Mouse (Mus musculus): ENCODE data around the gene Sh3rf3.

The Sh3rf3 gene

DNA sequence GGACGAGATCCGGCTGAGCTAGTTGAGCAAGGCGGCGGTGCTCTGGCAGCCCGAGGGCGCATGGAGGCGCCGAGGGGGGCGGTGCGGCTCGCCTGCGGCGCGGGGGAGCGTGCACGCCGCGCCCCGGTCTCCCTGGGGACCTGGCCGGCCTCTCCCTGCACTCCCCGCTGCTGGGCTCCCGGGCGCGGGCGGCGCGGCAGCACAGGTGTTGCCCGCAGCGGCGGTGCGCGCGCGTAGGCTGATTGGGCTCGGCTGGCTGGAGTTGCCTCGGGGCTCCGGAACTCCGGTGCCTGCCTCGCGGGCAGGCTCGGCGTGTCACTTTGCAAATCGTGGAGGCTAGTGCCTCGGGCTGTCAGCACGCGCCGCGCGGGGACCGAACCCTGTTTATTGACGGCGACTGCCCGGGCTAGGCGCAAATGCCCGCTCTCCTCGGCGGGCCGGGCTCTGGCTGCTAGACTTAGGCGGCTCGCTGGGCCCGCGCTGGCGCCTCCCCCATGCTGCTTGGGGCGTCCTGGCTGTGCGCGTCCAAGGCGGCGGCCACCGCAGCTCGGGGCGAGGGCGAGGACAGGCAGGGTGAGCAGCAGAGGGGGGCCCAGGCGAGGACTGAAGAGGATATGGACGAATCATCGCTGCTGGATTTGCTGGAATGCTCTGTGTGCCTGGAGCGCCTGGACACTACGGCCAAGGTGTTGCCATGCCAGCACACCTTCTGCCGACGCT is at the start of gene Sh3rf3:
TSS of gene Sh3rf3 (plus strand) at position 279 of the 720 bp plus-strand sequence.
- DNase-seq, result peak in 1 of 2 experiments; percentile 26

DNA sequence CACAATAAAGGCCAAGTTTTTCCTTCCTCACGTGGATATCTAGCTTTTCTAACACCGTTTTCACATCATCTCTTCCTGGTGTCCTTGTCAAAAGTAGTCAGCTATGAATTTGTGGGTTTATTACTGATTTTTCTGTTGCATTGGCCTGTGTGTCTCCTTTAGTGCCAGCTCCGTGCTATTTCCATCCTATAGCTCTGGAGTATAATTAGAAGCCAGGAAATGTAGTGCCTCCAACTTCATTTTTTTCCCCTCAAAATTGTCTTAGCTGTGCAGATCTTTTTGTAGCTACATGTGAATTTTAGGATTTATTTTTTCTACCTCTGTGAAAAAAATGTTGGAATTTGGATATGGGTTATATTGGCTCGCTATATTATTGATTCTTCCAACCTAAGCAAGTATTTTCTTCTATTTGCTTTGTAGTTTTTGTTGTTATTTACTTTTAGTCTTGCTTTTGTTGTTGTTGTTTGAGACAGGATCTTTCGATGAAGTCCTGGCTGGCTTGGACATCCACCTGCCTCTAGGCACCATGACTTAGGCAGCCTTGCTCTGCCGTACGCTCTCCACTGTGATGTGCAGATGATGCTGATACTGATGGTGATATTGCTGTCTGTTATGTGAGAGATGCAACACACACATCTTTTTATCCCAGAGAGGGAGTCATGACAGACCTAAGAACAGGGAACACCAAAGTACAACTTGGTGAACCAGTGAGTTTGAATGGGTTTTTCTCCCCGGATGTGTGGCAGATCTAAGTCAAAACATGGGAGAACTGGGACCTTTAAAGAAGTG is 24.5 kb upstream of the Sh3rf3 start:
- no peak for DNase-seq

DNA sequence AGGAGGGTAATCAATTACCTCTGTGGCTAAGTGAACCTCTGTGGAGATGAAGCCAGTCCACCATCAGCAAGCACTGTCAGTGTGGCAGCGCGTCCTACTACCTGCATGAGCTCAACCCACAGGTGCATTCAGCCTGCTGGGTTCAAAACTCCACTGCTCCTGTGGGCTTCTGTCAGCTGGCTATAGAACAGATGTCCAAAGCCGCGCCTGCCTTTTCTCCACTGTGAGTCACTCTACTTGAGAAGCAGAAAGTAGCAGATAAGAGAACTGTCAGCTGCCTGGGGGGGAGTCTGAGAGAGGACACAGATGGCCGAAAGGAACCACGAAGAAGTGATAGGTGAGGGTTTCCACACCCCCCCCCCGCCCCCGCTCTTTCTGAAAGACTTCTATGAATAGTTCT is 15.6 kb upstream of the Sh3rf3 start:
- no peak for DNase-seq

DNA sequence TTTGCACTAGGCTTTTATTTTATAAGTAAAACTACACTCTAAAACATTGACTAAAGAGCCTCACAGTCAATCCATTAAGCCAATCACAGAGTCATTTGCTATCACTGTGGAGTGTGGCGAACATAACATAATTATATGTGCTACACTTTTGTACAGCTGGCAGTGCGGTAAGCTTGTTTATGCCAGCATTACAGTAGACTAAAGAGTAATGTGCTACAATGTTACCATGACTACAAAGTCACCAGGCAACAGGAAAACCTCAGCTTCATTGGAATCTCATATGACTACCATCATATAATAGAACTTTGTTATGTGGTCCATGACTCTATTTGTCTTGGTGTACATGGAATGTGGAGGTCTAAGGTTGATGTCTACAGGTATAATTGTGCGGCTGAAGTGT is 15.0 kb upstream of the Sh3rf3 start:
- DNase-seq, result no peak

DNA sequence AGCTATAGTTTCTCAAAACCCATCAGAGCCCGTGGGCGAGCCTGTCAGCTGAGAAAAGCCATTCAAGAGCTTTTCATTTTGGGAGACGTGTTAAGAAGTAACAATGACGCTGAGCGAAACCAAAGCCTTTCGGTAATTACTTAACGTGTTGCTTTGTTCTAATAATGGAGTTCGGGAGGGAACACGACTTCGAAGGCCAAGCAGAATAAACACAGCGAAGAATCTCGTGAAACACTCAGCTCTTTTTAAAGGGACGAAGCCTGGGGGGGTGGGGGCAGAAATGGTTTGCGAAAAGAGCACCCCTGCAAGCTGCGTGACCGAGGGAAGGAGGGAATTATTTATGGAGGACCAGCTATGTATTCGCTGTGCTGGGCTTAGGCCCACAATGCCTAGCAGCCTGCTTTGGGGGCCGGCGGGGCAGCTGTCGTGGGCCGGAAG is 12.1 kb upstream of the Sh3rf3 start:
- no peak for DNase-seq

DNA sequence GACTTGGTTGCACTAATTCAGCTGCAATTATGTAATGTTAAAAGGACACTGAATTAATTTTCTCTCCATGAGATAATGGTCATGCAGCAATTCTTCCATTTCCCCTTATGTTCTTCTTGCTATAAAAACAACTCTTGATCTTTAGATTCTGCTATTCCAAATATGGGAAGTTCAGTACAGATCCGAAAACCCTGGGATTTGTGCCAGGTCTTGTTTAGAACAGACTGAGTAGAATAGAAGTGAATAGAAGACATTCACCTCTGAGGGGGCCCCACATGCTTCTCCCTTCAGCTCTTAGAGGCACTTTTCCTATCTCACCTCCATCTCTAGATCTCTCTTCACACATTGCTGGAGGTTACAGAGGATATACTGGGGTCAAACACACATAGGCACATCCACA is 10.8 kb upstream of the Sh3rf3 start:
- DNase-seq, result no peak

DNA sequence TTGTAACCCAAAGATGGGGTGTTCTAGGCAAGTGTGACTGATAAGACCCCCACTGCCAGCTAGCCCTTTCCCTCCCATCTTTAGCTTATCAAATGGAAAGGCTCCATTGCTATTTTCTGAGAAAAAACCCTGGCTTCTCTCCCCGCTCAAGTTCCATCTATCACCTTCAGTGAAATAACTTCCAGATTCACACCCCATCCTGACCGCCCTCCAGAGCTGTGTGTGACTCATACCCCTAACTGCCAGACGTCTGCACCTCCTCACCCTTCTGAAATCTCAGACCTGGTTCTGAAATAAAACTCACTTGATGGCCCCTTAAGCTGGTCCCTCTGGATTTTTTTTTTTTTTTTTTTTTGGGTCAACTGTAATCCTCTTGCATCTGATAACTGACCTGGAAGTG is 5.2 kb upstream of the Sh3rf3 start:
- no peak for DNase-seq

DNA sequence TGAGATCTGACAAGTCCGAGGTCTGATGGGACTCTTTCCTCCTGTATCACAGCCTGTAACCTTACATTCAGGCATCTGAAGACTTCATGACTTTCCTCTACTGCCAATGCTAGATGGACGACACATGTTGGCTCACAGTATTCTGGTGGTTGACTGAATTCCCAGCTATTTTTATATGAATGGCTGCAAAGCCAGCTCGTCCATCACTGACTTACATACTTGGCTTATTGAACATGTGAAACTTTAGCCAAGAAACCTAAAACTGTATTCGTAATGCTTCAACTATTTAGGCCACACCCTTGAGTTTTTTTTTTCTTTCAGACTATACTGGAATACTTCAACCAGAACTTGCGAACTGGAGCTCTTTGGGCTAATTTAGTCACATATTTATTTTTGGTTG is 3.0 kb upstream of the Sh3rf3 start:
- no peak for DNase-seq

DNA sequence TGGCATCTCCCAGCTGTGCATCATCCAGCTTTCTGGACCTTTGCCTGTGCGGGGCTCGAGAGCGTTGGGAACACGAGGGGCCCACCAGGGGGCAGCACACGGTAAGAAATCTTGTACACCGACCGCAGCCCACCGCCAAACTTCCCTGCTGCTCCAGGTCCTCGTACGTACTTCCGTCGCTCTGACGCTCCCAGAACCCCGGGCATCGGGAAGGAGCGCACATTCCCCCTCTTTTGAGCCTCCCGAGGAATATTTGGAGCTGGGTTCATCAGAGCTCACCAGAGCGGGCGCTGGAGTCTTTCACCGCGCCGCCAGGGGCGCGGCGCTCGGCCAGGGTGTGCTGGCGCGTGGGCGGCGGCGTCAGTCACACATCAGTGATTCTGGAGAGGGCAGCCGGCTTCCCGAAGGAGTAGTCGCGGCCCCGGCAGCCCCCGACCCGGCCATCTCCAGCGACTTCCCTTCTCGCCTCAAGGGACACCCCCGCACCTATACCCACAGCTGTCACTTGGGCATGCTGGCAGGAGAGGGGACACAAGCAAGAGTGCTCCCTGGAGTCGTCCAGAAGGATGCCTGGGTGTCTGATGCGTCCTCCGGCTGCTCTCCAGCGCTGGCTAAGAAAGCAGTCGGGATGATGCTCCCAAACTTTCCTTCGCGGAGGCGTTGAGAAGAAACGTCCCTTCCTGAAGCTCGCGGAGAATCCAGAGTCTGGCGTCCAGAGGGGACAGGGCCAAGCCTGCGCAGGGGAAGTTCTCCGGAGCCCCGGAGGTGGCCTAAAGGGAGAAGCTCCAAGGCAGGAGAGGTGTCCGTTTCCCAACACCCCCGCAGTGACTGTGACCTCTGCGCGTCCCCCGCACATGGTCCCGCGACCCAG is 714 bp upstream of the Sh3rf3 start:
- DNase-seq, result peak; percentile 75 to 79

DNA sequence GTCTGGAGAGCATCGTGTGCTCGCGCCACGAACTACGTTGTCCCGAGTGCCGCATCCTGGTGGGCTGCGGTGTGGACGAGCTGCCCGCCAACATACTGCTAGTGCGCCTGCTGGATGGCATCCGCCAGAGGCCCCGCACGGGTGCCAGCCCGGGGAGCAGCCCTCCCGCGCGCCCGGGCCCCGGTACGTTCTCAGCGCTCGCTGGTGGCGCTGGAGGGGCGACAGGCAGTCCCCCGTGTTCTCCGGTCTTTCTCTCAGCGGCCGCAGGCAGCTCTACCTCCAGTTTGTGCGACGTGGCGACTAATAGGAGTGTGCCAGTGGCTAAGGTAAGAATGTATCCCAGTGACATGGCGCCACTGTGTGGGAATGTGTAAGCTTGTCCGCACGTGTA is 637 bp downstream of the Sh3rf3 start:
- peak in 1 of 2 experiments; percentile 11 for DNase-seq

DNA sequence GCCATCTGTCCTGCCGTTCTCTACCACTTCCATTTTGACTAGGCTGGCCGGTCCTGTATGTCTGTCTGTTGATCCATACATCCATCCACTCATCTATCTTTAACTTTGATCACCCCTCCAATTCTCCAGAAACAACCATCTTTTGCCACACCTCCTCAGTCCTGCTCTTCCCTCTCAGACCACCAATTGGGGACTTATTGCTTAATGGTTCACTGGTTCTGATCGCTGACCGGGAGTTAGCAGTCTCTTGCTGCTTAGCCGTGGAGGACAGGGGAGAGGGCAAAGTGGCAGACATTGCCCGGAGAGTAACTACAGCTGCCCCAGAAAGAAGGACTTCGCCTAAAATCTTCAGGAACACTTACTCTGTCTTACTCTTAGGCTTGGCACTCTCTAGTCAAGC is 1.3 kb downstream of the Sh3rf3 start:
- DNase-seq, result no peak

DNA sequence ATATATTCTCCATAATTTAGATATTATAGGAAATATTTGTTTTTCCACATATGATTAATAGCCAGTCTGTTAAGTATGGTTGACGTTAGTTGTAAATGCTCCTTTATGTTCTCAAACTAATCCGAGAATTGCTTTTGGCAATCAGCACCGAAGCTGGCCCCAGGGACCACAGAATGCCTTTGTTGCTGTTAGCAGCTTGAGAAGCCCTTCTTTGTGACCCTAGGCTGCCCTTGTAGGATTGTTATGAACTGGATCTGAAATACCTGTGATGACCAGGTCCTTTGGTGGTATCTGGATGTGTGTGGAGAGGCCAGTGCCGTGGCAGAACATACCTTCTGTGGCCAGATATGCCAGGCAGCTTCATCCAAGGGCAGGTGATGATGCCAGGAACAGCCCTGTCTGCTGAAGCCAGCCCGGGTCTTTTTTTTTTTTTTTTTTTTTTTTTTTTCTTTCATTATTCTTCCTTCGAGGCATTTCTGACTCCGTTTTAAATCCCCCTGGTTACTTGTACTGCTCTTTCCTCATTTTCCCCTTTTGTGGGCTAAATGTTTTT is 10.9 kb downstream of the Sh3rf3 start:
- DNase-seq, result no peak

DNA sequence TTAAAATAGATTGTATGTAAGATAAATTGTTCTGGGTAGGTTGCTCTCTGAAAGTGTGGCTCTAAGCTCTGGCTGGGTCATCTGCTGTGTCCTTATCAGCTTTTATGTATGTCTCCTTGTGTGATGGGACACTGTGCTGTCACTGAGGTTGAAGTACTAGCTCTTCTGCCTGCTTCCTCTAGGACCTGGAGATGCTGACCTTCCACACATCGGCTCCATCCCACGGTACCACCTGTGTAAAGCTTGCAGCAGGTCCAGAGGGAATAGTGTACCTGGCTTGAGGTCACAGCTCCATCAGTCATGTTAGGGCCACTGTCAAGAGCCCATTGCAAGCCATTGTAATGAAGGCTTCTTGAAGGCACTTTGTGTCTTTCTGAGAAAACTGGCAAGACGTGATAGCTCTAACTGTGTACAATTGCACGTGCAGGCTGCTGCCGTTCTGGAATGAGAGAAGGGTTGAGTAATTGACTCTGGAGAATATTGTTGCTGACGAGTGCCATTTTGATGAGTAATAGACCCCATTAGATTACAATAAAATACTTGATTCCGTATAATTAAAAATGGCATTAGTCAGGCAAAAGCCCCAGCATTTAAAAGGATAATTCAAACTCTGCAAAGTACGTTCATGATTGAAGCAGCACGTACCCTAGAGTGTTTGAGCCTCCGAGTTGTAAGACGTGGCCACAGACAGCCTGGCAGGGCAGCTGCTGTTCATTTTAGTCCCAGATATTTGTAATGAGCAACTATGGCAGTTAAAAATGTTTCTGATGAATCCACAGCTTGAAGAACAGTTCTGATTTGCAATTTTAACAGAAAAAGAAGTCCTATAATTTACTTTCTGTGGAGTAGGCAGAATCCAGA is 16.3 kb downstream of the Sh3rf3 start:
- DNase-seq, result no peak

DNA sequence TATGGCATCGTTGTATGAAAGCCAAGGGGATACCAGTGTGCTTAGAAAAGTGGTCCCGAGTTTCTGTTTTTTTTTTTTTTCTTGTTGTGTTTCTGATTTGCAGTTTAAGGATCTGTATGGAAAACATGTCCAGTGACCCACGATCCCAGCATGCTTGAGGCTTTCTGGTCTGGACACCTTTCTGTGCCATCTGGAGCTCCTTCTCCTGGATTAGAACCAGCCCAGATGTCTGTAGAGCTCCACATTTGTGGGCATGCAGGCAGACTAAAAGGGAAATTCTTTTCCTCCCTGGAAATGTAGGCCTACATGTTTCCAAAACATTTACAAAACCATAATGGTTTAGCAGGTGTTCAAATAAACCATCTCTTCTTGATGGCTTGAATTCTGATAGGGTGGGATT is 20.0 kb downstream of the Sh3rf3 start:
- no peak for DNase-seq

DNA sequence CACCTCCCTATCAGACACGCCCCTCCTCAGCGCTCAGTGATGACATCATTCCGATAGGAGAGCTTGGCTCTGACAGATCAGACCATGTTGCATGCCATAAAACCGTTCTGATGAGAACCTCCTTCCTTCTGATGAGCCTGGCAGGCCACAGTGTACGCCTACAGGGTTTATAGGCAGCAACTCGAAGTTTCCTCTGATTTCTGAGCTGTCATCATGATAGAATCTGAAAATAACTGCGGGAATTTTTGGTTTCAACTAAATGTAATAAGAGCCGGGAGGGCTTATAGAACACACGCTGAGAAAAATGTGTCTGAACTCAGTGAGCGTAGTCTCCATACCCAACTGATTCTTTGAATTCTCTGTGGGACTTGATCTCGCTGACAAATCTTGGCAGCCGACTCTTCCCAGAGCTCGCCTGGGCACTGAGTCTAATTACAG is 20.6 kb downstream of the Sh3rf3 start:
- DNase-seq, result no peak

DNA sequence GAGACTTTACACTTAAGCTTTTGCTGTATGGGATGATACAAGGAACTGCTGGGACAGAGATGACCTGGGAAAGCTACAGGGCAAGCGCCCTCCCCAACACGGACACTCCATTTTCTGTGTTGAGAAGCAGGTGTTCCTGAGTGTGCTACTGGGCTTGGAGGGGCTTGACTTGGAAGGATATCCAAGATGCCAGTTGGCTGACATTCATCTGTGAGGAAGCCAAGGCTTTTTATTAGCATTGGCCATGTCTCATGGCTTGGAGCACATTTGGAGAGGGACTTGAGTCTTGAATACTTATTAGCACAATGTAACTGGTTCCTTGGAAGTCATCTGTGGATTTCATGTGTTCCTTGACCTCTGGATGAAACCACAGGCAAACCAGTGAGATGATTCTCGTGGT is 23.2 kb downstream of the Sh3rf3 start:
- DNase-seq, result peak; percentile 11 to 28

DNA sequence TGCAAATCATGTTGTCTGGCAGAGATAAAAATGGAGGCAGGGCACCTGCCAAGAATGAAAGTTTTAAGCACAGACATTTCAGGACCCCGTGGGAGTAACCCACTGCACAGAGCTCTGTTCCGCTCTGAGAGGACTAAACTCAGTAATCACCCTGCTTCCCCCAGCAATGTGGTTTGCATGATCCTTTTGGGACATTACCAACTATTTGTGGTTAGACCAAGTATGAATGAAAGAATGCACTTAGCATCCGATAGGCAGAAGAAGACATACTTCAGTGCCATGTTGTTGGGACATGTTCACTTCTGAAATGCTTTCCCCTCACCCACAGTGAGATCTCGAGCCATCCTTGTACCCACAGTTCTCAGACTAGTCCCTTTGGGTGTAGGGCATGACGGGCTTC is 24.3 kb downstream of the Sh3rf3 start:
- DNase-seq, result no peak

DNA sequence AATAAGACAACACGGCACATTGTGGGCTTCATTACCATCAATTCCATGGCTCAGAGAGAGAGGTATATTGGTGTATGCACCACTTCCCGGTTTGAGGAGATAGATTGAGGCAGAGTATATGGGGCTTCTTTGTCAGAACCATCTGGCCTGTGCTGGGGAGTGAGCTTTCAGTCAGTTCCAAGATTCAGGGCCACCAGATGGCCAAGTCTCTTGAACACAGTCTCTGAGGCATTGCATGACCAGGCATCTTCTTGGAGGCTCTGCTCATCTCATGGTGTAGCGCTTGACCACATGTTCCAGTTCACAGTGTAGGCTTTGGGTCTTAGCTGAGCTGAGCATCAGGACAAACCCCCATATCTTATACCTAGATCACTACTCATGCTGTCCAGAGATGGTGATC is 28.8 kb downstream of the Sh3rf3 start:
- DNase-seq, result no peak

DNA sequence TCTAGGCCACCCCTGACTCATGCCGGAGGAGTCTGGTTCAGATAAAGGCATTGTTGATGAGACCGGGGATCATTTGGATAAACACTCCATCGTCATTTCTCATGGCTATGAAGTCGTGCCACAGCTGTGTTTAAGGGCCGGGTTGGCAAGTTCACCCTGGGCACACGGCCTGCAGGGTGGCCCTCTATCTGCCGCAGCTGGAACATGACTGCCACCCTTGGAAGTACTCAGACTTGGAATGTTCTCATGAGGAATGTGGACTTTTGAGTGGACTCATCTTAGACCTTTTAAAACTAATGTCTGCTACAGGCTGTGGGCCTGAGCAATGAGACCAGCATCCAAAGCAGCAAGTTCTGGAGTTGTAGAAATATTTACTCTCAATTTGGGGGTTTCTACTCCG is 29.9 kb downstream of the Sh3rf3 start:
- no peak for DNase-seq

DNA sequence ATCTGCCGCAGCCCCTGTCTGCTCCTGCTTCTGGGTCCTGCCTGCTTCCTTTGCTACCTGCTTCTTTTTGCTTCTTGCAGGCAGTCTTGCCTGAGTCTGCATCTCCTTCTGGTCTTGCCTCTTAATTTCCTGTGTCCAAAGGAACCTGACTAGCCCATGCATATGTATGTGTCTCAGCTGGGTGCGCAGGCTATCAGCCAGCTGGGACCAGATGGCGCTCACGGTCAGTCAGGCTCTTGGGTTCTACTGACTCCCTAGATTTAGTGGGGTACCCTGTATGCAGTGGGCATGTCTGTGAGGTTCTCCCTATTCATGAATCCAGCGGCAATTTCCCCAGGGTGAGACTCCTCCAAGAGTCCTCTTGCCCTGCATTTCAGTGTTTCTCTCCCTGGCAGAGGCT is 35.0 kb downstream of the Sh3rf3 start:
- no peak for DNase-seq

DNA sequence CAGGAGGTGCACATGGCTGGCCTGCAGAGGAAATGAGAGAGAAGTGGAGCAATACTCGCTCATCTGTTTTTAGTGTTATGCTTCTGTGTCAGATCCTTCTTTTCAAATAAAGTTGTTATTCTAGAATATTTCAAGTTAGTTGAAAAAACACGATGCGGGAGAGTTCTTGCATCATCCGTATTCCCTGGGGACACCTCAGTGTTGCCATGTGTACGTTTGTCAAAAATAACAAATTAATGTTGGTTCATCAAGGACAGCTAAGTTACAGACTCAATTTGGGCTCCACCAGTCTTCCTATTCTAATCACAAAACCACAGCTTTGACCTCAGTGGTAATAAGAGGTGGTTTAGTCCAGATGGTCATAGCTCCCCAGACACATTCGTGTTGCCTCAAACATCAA is 35.4 kb downstream of the Sh3rf3 start:
- no peak for DNase-seq

Measured in lung, adult 18-20 months (tissue).